Mouse (Mus musculus) spleen, adult 18-20 months (tissue): ENCODE measurements around the gene Tmbim1.
"Not testable (repeated sequence)": the region's sequence is repeated elsewhere in the genome, so short reads cannot be mapped to it uniquely, and the experiment has no call there.

Experiments
- DNase-seq, 2 experiments: peaks; one replicate each; pipeline ENCODE4 v3.0.0; 2022; ENCODE audit warnings: mixed read lengths in 2 of 2

The Tmbim1 gene

DNA sequence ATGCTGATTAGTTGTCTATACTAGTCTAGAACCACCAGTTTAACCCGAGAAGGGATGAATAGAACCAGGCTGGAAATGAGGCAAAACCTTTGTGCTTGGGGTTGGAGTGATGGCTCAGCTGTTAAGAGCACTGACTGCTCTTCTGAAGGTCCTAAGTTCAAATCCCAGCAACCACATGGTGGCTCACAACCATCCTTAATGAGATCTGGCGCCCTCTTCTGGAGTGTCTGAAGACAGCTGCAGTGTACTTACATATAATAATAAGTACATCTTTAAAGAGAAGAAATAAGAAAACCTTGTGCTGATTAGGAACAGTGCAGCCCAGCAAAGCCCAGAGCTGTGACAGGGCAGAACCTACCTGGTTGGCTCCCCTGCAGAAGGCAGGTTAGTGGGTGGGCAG lies 21.5 kb upstream of the Tmbim1 start:
- DNase-seq = not testable (repeated sequence)

DNA sequence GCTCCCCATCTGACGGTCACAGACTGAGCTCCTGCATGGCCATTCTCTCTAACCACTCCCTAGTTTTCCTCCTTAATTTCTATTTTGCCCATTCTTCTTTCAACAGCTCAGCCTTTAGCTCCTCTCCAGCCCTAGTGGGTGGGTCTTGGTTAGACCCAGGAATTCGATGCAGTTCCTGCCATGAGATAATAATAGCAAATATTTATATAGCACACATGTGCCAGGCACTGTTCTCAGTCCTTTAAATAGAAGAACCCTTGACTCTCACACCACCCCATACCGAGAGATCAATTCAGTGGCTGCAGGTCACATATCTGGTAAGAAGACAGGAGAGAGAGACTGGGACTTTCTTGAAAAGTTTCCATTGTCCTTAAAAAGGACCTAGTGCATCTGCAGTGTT lies 16.0 kb upstream of the Tmbim1 start:
- DNase-seq = no peak

DNA sequence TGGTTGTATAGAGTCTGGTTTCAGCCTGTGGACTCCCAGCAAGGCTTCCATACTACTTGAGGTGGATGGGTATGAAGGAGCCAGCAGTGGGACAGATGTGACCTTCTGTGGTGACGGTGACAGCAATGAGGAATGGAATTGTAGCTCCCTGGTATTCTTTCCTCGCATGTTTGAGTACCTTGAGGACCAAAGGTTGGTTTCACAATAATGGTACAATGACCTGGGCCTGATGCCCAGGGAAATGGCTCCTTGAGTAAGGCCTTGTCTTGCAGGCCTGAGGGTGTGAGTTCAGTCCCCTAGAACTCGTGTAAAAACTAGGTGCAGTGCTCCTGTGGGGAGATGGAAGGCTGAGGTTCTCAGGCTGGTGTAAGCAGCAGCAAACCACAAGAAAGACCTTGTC lies 13.3 kb upstream of the Tmbim1 start:
- no peak for DNase-seq

DNA sequence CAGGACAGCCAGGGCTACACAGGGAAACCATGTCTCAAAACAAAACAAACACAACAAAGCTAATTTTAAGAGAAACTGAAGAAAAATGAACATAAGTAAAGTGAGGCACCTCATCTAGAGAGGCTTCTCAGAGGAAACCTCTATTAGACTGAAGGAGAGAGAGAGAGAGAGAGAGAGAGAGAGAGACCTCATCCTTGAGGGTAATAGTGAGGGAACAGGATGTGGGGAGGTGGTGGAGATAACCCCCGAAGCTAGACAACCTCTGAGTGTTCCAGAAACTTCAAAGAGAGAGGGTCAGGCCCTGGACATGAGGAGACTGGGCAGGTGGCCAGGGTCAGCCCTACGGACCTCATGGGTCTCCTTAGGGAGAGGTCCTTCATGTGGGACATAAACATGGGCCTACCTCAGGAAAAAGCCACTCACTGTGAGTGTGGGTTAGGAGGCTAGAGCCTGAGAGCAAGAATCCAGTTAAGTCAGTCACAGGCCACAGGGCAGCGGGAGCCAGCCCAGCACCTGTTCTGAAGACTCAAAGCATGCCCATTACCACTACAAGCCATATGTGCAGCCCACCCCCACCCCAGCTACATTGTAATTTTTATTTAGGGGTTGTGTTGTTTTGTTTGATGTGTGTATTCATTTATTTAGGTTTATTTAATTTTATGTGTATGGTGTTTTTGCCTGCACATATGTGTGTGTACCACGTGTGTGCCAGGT lies 10.8 kb upstream of the Tmbim1 start:
- DNase-seq = no peak

DNA sequence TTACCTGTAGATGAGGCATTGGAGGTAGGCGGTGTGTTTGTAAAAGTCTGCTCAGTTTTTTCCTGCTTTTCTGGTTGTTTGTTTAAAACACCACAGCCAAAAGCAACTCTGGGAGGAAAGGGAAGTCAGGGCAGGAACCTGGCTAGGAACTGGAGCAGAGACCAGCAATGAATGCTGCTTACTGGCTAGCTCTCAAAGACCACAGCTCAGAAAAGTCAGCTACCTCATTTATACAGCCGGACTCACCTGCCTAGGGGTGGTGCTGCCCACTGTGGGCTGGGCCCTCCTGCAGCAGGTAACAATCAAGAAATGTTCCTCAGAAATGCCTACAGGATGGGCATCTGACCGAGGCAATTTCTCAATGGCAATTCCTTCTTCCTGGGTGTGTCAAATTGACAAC lies 9.4 kb upstream of the Tmbim1 start:
- DNase-seq = no peak

DNA sequence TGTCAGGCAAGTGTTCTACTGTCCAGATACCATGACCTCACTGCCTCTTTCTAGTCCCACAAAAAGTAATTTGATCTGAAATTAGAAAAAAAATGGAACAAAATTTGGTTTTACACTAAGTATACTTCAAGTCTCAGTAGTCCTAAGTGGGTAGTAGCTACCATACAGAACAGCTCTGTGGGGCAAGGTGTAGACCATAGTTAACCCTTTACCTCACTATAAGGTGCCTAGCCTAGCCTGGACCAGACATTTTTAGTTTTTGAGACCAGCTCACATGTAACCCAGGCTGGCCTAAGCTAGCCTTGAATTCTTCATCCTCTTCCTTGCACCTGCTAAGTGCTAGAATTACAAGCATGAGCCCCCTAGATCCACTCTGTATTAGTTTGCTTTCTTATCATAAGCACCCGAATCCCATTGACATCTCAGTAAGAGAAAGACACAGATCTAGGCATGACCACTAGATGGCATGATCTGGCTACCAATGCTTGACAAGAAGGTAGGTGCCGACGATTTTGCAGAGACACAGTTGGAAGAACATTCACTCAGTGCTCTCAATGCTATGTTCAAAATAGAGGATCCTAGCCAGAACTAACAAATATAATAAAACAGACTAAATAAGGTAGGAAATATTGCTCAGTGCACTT lies 7.7 kb upstream of the Tmbim1 start:
- DNase-seq = peak in 1 of 2 experiments; percentile 39

DNA sequence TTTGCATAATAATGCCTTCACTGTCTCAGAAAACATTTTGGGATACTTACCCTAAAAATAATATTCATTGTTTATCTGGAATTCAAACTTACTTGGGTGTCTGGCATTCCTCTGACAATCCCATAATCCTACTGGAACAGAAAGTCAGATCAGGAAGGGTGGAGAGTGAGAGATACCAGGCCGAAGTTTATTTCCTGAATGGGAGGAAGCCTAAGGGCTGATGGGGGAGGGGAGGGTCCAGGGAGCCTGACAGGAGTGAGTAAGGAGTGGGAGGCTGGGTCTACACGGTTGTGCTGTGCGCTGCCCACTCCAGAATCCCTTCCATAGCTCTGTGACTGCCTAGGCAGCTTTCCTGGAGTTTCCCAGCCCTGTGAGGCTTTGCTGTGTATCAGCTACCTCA lies 4.3 kb upstream of the Tmbim1 start:
- no peak for DNase-seq

DNA sequence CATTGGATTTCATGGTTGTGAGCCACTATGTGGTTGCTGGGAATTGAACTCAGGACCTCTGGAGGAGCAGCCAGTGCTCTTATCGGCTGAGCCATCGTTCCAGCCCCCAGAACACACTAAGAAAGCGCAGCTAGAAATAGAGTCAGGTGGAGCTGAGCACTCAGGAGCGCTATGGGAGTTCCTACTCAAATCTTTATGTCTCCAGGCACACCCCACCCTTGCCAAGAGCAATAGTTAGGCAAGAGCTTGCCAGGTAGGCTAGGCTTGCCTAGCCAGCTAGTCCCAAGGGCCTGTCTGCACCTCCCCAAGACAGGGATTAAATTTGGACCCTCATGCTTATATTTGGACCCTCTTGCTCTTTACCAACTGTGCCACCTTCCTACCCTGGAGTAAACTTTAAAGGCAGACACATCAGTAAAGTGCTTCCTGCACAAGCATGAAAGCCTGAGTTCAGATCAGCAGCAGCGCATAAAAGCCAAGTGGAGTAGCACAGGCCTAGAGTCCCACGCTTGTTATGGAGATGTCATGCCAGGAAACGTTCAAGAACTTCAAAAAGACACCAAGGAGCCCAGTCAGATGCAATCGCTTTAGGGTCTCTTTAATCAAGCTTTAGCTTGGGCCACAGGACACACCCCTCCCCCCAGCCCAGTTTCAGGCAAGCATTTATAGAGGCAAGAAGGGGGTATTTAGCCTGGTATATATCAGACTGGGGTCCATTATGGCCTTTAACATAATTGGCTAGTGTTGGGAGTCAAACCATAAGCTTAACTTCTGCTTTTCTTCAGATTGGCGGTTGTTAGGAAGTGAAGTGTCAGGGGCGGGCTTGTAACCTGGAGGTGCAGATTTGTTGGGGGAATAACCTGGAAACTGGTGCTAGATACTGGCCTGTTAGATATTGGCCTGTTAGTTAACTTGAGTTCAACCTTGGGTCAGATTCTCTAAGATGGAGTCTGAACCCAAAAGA lies 2.9 kb upstream of the Tmbim1 start:
- DNase-seq = no peak

DNA sequence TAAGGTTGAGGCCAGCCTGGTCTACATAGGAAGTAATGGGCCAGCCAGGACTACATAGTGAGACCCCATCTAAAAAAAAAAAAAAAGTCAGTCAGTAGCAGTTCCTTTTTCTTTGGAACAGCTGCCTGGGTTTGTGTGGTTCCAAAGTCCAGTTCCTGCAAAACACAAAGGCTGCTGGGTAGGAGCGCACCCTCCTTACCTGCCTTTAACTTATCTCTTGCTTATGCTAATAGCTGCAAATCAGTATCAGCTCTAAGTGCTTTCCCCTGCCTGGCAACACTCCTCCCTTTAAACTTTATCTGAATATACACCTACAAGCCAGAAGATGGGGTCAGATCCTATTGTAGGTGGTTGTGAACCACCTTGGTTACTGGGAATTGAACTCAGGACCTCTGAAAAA lies 1.7 kb upstream of the Tmbim1 start:
- DNase-seq = no peak

DNA sequence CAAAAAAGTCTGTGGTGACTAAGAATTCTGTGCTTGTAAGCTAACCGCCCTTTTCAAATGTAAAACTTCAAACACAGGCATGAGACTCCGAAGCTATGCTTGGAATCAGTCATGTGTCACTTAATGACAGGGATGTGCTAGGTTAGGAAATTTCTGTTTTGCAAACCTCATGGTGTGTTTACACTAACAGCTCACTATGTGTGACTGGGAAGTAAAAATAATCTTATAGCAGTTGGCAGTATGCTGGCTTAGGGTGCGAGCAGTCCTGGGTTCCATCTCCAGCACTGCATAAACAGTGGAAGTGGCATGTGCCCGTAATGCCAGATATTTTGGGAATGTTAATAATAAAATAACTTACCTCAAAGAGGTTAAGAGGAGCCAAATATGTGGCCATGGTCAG lies 476 bp downstream of the Tmbim1 start:
- DNase-seq = no peak

DNA sequence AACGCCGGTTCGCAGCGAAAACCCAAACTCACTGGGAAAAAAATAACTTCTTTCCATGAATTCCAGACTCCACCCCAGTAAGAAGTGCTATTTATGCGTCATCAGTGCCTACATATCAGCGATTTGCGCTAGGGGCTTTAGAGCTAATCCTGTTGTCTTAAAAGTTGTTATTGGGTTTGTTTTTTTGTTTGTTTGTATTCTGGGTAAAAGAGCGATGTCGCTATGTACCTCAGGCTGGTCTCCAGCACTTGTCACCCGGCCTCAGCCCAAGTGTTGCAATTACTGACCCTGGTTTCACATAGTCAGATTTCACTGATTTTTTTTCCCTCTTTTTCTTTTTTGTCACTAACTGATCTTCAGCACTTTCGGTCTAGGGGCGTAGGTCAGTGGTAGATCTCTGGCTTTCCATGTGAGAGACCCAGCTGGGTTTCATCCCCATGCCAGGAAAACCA lies 1.1 kb downstream of the Tmbim1 start:
- no peak for DNase-seq

DNA sequence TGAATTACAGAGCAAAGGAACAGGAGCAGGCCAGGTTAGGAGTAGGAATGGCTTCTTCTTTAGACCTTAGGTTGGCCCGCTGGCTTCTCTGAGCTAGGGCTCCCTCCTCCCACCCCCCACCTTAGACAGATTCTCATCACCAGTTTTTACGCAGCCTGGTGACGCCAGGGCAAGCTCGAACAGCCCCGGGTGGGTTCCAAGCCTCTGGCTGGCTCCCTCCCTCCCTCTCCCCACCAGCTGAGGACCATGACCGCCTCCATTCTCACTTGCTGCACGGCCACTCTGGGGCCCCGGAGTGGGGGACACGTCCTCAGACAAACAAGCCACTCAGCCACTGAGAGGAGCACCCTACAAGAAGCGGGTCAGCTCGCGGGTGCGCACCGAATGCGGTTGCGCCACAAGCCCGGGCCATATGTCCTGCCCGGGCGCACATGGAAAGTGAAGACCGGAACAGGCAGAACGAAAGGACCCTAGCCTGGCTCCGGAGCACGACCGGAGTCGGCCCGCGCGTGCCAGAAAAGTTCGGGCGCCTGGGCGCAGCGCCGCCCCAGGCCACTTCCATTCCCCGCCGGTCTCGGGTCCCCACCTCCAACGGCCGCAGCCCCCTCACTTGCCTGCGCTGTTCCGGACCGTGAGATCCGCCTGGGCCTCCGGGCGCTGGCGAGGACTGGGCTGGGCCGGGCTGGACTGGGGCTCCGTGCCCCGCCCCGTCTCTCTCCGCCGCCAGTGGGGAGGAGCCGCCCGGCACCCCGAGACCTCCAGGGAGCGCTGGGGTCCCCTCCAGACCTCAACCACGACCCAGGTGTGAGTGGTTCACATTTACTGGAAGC lies 1.7 kb downstream of the Tmbim1 start:
- DNase-seq = peak; percentile 39 to 62

DNA sequence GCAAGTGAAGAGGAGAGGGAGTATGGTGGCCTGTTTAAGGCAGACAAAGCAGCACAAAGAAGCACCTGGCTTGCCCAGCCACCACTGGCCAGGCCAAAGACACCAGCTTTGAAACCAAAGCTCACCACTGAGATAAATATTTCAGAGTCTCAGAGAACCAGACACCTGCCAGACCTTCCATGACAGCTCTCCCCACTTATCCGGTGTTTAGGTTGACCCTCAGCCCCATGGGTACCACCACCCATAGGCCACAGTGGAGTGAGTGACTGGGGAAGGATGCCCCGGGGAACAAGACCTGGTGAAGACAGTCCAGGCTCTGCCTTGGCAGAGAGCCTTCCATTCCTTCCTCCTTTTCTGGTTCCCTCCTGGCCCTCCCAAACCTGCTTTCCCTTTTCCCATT lies 2.6 kb downstream of the Tmbim1 start:
- DNase-seq = no peak

DNA sequence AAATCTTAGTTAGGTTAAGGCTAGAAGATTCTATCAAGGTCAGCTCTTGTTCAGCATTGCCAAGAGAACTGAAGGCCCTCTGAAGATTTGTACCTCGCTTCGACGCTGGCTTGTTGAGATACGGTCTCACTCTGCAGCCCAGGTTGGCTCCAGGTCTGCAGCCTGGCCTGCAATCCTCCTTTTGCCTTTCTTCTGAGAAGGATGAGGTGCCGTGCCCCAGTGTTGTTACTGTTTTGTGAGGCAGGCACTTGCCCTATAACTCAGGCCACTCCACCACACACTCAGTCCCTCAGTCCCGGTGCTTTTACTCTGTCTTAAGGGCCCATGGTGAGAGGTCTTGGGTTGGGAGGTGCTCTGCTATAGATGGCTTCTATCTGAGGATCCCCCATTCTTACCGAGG lies 3.2 kb downstream of the Tmbim1 start:
- DNase-seq = no peak

DNA sequence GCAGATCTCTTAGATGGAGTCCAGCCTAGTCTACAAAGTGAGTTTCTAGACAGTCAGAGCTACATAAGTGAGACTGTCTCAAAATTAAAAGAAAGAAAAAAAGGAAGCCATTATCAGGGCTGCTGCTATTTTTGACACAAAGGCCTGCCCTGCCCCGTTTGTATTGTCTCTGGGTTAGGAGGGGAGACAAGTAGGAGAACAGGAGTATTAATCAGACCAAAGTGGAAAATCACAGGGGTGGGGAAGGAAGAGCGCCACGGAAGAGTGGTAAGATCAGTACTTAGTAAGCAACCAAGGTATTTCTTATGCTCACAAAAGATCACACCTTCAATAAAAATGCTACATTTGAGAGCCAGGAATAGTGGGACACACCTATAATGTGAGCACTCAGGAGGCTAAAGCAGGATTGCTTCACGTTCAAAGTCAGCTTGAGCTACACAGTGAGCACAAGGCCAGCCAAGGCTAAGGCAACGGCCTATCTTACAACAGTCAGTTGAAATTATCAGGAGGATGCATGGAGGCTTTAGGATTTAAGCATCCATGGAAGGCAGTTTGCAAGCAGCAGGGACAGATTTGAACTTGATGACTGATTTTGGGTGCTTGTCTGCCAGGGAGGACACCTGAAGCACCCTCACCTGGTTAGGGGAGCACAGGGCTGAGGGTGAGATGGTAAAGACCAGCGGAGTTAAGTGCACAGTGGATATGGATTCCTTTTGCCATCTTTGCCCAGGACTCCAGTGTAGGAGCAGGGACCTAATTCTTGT lies 4.9 kb downstream of the Tmbim1 start:
- no peak for DNase-seq

DNA sequence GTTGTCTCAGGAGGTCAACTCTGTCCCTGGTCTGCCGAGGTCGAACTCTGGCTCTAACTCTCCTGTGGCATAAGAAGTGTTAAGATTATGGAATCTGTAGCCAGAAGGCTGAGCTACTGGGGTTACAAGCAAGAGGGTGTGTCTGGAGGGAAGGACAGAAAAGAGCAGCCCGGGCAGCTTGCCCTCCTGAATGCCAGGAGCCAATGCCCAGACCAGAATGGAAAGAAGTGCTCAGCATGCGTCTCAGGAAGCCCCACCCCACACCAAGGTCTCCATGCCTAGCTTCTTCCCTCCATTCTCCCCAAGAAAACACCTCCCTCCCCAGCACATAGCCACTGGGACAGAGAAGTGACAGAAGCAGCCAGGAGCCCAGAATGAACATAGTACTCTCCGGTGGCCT lies 6.4 kb downstream of the Tmbim1 start:
- DNase-seq = no peak

DNA sequence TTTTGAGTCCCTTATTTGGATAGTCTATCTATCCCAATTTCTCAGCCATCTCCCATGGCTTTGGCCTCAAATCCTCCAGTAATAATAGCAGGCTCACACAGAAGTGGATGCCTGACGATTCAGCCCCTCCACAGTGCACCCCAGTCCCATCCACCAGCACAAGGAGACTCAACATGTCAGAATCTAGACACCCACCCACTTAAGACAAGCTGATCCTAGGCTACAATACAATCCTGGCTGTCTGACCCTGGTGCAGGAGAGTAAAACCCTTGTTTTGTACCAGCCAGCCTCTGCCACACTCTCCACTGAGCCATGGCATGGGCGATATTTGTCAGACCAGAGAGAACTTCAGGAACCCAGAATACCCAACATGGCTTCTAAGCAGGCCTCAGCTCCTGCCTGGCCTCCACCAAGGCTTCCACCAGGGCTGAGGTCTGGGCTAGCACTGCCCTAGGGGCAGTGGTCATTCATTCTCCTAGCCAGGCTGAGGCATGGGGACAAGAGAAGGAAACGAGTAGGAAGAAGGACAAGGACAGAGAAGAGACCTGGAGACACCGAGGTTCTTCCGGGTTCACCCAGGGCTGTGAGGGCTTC lies 7.2 kb downstream of the Tmbim1 start:
- DNase-seq = no peak

DNA sequence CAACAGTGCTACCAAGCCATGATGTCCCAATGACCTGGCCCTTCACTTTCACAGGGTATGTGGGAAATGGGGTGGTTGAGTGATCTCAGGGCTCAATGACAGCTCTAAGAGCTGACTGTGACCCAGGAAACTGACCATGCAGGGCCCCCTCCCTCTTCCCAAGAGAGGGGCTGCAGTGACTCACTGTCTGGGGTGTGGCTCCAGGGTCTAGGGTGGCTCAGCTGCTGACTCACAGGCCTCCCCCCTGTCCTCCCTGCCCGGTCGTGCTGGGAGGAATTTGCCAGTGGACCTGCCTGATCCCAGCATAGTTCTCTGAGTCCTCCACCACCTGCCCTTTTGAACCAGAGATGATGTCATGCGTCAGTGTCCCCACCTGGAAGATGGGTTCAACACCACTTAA lies 8.2 kb downstream of the Tmbim1 start:
- DNase-seq = no peak

DNA sequence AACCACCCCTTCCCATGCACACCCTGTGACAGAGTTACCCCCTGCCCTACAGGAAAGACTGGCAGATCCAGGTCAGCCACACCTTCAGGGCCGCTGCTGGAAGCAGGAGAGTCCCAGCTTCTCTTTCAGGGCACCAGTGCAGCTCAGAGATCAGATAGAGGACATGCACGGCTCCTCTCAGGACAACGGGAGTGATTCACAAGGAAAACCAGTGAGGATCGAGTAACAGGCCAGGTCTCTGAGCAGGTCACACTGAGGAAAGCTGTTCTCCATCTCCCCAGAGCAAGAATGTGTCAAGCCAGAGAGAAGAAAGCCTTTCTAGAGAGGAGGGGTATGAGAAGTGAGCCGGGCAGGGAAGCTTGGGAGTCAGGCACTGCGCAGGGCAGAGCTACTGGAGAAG lies 8.9 kb downstream of the Tmbim1 start:
- no peak for DNase-seq

DNA sequence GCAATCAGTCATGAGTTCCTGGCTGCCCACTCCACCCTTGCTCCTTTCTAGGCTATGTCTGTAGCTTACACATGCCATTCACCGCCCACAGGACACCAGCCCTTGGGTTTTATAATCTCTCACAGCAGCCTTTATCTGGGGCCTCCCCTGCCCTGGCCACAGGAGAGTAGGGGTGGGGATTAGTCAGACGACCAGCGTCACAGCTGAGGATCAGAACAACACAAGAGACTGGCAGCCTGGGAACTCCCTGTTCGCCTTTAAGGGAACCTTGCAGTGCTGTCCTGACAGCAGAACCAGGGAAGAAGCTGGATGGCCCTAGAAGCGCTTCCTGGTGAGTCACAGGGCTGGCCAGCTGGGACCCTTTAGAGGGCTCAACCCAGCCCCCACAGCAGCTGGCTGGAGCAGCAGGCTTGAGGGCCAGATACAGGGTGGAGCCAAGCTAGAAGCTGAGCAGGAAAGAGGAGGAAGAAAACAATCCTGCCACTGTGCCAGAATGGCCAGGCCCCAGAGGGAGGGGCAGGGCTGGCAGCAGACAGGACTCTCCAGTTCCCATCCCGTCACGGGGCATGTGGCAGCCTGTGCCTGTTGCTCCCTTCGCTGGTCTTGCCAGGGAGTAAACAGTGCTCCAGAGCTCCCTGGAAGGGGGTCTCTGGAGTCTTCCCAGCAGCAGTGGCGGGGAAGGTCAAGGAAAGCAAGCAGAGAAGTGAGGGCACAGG lies 9.8 kb downstream of the Tmbim1 start:
- DNase-seq = peak; percentile 31 to 49
